Mouse (Mus musculus): ENCODE results near the gene Adprh.

- TF ChIP-seq HCFC1 (IDR thresholded peaks at IDR 0.05; ENCODE audit: borderline replicate concordance, insufficient read depth, low read length): no peak
- TF ChIP-seq MAFK (IDR thresholded peaks at IDR 0.05; ENCODE audit: insufficient read depth, low read depth, low read length): no peak
- no peak for TF ChIP-seq CHD2 (IDR thresholded peaks at IDR 0.05; ENCODE audit: low read depth, low read length)
- no peak for TF ChIP-seq ZC3H11A (IDR thresholded peaks at IDR 0.05; ENCODE audit: borderline replicate concordance, low read depth, low read length)
- no peak for TF ChIP-seq ZNF384 (IDR thresholded peaks at IDR 0.05; ENCODE audit: low read depth, low read length)
Observed at GRCm38 (mm10) chr16:38461749-38462148, 9.2 kb upstream of the Adprh start.

All from ES-E14 (cell line).